Mouse (Mus musculus) bone marrow, adult 2 months (tissue): ENCODE measurements around the gene Stc2.

ENCODE experiments used
- CTCF ChIP-seq: fragments of 200-500 bp; IDR thresholded peaks from 2 replicates; pipeline ENCODE4 v1.5.1; 2011; ENCODE audit warnings: low read length, control low read depth; ENCODE audit not compliant: control insufficient read depth, insufficient read depth
- POLR2A ChIP-seq: fragments of 200-500 bp; IDR thresholded peaks from 2 replicates; pipeline ENCODE4 v1.6.1; 2011; ENCODE audit warnings: low read depth, mild to moderate bottlenecking, control low read depth, low read length, borderline replicate concordance; ENCODE audit not compliant: control insufficient read depth

GRCm38 (mm10) chr11:31365981-31366380, 3.9 kb downstream of the Stc2 start:
- TF ChIP-seq POLR2A: no peak
- TF ChIP-seq CTCF: no peak
